Mouse (Mus musculus) spleen, postnatal 14 days (tissue): Measurements from ENCODE around the gene Skap1.

Source experiments
- DNase-seq, 2 experiments: peaks; one replicate each; pipeline ENCODE4 v3.0.0; 2021 to 2022; ENCODE audit warnings: low spot score in 2 of 2

Gene Skap1

GRCm38 (mm10) chr11:96560229-96560628 is 95.8 kb downstream of the Skap1 start:
- no peak for DNase-seq

GRCm38 (mm10) chr11:96564088-96564487 is 99.7 kb downstream of the Skap1 start:
- DNase-seq: no peak

DNA sequence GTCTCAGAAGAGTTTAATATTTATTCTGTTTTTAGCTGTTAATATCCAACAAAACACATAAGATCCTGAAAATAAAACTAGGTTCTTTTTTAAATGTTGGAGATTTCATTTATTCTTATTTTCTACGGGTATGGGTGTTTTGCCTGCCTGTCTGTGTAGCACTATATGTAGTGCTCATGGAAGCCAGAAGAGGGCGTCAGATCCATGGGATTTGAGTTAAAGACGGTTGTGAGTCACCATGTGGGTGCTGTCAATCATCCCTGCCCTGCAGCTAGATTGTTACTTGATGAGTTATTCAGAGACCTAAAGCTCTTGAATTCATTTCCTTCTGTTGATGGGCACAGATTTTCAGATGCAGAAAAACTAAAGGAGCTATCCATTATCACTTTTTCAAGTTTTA is 108.1 kb downstream of the Skap1 start:
- no peak for DNase-seq

DNA sequence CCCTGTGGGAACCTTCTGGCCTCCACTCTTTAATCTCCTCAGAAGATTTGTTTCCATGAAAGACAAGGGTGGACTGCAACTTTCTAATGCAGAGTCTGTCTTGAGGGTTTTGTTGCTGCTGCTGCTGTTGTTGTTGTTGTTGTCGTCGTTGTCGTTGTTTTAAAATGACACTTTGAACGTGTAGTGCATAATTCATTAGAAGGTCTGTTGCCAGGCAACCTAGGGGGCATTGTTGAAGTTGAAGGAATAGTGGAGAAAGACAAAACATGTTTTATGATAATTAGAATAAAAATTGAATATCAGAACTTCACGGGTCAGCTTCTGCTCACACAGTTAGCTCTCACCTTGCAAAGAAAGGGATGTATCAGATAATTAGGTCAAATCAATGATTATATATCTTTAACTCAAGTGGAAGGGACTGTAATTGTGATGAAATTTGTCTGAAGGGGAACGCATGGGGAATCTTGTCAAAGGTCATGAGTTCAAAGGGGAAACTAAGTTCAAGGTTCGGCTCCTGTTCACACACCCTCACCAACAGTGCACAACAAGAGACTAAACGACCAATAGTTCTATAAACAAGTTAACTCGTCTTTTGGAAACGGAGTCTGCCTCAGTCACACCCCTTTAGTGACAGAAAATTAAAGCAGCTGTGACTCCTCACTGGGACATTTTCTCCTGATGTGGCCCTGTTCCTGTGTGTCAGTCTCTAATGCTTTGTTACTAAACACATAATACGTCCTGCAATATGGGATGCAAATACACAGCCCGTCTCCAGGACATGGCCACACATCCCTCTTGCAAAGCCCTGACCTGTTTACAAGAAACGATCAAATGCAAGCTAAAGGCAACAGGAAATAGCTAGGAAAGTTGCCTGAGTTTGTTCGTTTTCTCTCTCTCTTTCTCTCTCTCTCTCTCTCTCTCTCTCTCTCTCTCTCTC is 112.4 kb downstream of the Skap1 start:
- DNase-seq: no peak

DNA sequence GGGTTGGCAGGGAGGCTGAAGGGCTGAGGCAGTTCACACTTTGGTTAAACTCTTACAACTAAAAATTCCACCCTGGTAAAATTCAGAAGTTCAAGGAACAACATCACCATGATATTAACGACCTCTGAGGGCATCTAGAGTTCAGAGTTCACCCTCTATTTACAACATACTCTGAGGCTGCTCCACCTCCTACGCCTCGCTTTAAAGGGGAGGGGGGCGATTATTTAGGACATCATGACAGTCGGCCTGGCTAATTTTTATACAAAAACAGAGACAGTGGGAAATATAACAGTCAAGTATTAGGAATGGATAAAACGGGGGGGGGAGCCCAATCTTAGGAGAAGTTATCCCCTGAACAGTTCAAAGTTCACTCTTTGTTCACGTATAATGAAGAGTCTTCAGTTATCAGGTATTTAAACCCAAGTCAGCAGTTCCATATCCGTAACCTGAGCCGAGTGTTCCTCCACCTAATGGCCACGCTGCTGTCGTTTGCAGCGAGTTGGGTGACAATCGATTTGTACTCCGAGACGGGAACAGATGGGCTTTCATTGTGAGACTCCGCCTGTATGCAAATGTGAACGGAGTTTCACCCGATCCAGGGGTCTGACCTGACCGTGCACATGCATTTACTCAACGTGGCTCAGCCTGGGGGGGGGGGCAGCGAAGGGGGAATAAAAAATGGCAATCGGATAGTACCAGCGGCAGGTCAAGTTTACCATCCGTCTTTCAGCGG is 114.3 kb downstream of the Skap1 start:
- no peak for DNase-seq

GRCm38 (mm10) chr11:96581604-96582384 is 117.4 kb downstream of the Skap1 start:
- no peak for DNase-seq

DNA sequence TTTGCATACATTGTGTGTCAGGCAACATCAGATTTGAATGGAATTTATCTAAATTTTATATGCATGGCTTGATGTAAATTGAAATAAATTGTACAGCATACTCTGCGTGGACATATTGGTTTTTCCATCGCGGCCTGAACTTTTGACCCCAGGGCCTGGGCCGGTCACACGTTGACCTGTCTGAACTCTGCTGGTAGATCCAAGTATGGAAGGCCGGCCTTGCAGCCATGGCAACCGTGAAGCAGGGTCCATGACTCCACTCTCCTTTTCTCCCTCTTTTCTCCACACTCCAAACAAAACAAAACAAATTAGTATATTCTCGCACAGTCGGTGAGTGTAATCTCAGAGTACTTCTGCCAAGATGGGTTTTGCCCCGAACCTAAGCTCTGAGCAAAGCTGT is 118.2 kb downstream of the Skap1 start:
- DNase-seq: no peak

GRCm38 (mm10) chr11:96589828-96590227 is 125.4 kb downstream of the Skap1 start:
- DNase-seq: no peak

DNA sequence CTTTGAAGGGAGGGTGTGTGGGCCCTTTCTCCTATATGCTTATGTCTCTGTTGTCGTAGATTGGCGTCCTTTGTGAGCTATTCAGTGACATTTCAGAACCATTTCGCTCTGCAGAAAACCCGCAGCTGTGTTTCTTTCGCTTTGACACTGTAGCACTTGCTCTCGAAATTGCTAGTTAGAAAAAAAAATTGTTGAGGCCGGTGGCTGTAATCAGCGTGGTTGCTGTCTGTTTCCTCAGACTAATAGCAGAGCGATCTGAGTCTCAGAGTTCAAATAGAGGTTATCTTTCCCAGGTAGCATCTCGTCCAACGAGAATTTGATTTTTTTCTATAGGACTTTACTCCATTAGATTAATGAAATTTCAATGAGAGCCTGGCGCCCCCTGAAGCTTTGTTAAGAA is 131.5 kb downstream of the Skap1 start:
- DNase-seq: no peak

- DNase-seq: no peak
Measured at GRCm38 (mm10) chr11:96596301-96596700, 131.9 kb downstream of the Skap1 start.

GRCm38 (mm10) chr11:96602806-96603205 is 138.4 kb downstream of the Skap1 start:
- DNase-seq: no peak

- no peak for DNase-seq
Measured at GRCm38 (mm10) chr11:96604306-96604705, 139.9 kb downstream of the Skap1 start.

DNA sequence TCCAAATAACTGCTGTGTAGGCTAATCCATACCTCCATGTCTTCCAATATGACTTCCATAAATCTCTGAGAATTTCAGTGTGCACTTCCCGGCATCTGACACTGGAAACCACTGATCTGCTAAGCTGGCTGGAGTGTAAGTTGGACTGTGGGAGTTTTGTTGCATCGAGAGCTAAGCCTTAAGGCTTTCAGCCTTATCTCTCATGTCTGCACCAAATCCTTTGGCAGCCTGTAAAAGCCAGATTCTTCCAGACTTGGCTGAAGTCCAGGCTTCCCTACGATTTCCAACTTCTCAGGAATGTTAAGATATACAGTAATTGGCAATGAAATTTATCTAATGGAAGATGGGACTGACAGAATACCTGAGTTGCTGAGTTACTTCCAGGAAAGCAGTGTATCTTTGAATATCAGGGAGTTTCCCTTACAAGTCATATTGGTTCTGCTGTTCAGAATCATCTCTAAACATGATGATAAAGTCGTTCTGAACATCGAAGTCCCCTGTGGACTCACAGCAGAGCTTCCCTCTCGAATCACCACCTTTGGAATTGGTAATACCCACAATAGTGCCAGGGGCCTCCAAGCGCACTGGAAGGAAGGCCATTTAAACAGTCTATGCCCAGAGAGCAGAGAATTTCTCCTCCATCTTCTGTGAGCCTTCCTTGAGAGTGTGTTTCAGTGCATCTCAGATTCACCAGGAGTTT is 140.5 kb downstream of the Skap1 start:
- no peak for DNase-seq

- no peak for DNase-seq
Measured at GRCm38 (mm10) chr11:96605516-96605915, 141.1 kb downstream of the Skap1 start.

- no peak for DNase-seq
Measured at GRCm38 (mm10) chr11:96612596-96612995, 148.2 kb downstream of the Skap1 start.

GRCm38 (mm10) chr11:96616792-96617191 is 152.4 kb downstream of the Skap1 start:
- DNase-seq: no peak

DNA sequence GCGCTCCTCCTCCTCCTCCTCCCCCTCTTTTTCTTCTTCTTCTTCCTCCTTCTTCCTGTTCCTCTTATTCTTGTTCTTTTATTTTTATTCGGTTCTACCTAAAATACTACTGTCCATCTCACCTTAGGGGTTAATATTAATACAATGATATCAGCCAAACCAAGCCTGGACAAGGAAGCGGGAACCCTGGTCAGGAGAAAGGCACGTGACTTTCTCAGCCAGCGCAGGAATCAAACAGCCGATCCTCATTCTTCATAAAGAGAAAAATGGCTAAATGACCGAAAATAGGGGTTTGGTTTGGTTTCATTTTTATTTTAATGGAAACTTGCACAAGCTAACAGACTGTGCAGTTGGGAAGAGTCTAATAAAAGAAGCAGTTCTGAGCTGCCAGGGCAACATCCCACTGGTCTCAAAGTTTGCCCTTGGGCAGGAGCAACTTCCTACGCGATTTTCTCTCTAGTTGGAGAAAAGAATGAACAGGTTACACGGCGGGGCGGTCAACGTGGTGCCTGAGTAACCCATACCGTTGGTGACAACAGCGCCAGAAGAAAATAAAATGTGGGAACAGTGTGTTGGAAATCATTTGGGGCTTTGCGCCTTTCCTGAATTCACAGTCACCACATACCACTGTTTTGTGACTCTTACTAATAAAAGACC is 154.5 kb downstream of the Skap1 start:
- no peak for DNase-seq

DNA sequence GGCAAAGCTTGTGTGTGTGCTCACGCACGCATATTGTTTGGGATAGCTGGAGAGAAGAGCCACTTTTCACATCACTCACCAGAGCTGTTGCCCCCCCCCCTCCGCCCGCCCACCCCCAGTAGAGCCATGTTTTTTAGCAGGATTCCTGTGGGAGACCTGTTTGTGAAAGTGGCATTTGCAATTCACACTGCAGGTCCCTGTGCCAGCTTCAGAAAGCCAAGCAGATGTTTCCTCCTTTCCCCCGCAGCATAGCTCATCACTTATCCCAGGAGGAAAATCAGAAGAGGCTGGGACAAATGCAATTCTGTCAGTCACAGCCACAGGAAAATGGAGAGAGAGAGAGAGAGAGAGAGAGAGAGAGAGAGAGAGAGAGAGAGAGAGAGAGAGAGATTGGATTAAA is 155.2 kb downstream of the Skap1 start:
- no peak for DNase-seq

- no peak for DNase-seq
Measured at GRCm38 (mm10) chr11:96620006-96620405, 155.6 kb downstream of the Skap1 start.

DNA sequence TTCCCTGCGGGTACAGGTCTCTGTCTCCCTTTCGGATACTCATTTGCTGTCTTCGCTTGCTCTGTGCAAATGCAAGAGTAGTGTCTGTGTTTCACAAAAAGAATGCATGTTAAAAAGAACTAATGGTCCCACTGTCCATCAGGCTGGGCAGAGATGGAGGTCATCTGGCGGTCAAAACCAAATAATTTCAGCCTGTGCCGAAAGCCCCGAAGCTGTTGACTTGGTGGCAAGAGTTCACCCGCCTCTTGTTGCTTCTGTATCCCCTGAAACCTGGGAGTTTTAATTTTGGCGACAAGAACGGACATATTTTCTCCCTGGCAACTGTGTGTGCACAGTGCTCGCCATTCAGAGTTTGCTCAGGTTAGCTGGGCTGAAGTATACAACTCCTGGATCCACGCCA is 156.3 kb downstream of the Skap1 start:
- no peak for DNase-seq

DNA sequence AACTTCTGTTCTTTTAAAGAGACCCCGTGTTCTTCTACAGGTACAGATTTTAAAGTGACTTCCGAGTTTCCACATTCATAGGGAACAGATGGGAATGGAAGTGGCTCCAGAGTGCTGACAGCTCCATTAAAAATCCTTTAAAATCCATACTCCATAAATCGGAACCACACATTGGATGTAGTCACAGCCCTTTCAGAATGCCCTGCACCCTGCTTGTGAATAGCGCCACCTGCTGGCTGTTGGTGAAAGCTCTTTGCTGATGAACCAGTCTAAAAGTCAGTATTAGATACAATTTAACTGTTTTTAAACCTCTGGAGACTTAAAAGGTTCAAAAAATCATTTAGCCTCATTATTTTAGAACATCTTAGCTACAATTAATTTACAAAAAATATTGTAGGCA is 156.8 kb downstream of the Skap1 start:
- DNase-seq: peak; percentile 26 to 60
